Mouse (Mus musculus) forebrain, embryonic 11.5 days (tissue): ENCODE measurements around the gene Kbtbd6. TPM values are rescaled to one million over a fixed set of nuclear protein-coding genes. Genes with fewer than 3 reads are reported as not detected.
"Not testable (repeated sequence)": the region's sequence is repeated elsewhere in the genome, so short reads cannot be mapped to it uniquely, and the experiment has no call there.

Source experiments
- ATAC-seq: fragments of 200-750 bp; cut with Nextera tagmentation; replicated peaks from 2 replicates; pipeline ENCODE4 v1.8.0; 2017; ENCODE audit warnings: moderate TSS enrichment; ENCODE audit not compliant: low FRiP score
- DNase-seq: peaks from one replicate; pipeline ENCODE4 v3.0.0-alpha.2; 2017; ENCODE audit warnings: low spot score
- H3K27ac ChIP-seq: fragments of 300-500 bp; sonication (generic); 2 replicates; pipeline ENCODE4 v1.5.1; 2014; ENCODE audit warnings: low read depth, low read length
- H3K27me3 ChIP-seq: fragments of 300-500 bp; sonication (generic); 2 replicates; pipeline ENCODE4 v1.6.1; 2014; ENCODE audit warnings: mild to moderate bottlenecking, low read length, mixed read lengths; ENCODE audit not compliant: control insufficient read depth, insufficient read depth
- H3K36me3 ChIP-seq: fragments of 300-500 bp; sonication (generic); 2 replicates; pipeline ENCODE4 v1.6.1; 2014; ENCODE audit warnings: mild to moderate bottlenecking, low read length, moderate library complexity, mixed read lengths; ENCODE audit not compliant: control insufficient read depth, insufficient read depth
- H3K4me1 ChIP-seq: fragments of 300-500 bp; sonication (generic); replicated peaks from 2 replicates; pipeline ENCODE4 v1.6.1; 2014; ENCODE audit warnings: low read length, mixed read lengths; ENCODE audit not compliant: control insufficient read depth, insufficient read depth
- H3K4me2 ChIP-seq: fragments of 300-500 bp; sonication (generic); 2 replicates; pipeline ENCODE4 v1.6.1; 2014; ENCODE audit warnings: low read depth, mild to moderate bottlenecking, low read length, moderate library complexity, mixed read lengths; ENCODE audit not compliant: severe bottlenecking
- H3K4me3 ChIP-seq: fragments of 300-500 bp; sonication (generic); 2 replicates; pipeline ENCODE4 v1.5.1; 2014; ENCODE audit warnings: low read depth, low read length
- H3K9ac ChIP-seq: fragments of 300-500 bp; sonication (generic); 2 replicates; pipeline ENCODE4 v1.6.1; 2014; ENCODE audit warnings: low read length
- H3K9me3 ChIP-seq: fragments of 300-500 bp; sonication (generic); 2 replicates; pipeline ENCODE4 v1.6.1; 2016; ENCODE audit warnings: low read length, mixed read lengths; ENCODE audit not compliant: control insufficient read depth
- WGBS: fragments of 180-500 bp; shearing (Covaris S2); extraction: QIAGEN DNeasy Blood & Tissue Kit; methylation state at CpG from one replicate; pipeline ENCODE4 v1.1.7; 2014; 5-methylcytosine and 5-hydroxymethylcytosine counted together
- polyA plus RNA-seq: library from polyadenylated mRNA; unstranded; fragments of >200 nt; fragmentation: Nextera tagmentation; extraction: Ambion mirVana; gene quantifications from 2 replicates; pipeline ENCODE4 v1.2.1, GENCODE M21; 2014

Kbtbd6 gene
- 7.9 and 8.1 TPM in 2 replicates for polyA plus RNA-seq

- peak within 1 kb of the TSS; percentile 51 for H3K9ac ChIP-seq
- not testable (repeated sequence) for H3K9me3 ChIP-seq, H3K27me3 ChIP-seq, H3K4me1 ChIP-seq, H3K27ac ChIP-seq, H3K36me3 ChIP-seq
- H3K4me2 ChIP-seq, result peak within 1 kb of the TSS; percentile 59
- peak within 1 kb of the TSS; percentile 33 for H3K4me3 ChIP-seq
- DNase-seq (peak; percentile 88), ATAC-seq (peak; percentile 90)
- 13% methylated on average over 39 of the region's 89 CpGs for WGBS
Observed at GRCm38 (mm10) chr14:79451681-79452590, at the start of gene Kbtbd6. Kbtbd6 (plus strand) TSS chr14:79451835.

GRCm38 (mm10) chr14:79407641-79408040, 44.0 kb upstream of the Kbtbd6 start:
- Histone ChIP-seq H3K4me3 (no peak overlapping the region), H3K27ac (no peak overlapping the region), H3K4me1 (no peaks in the 10 kb centered on the region), H3K9ac (no peak overlapping the region), H3K36me3 (no peaks in the 10 kb centered on the region), H3K4me2 (no peak overlapping the region), H3K9me3 (no peaks in the 10 kb centered on the region), H3K27me3 (no peaks in the 10 kb centered on the region)
- DNase-seq (no peak), ATAC-seq (no peak)
- 75% methylated on average over 2 of the region's 2 CpGs for WGBS

GRCm38 (mm10) chr14:79409278-79409830, 42.3 kb upstream of the Kbtbd6 start:
- Histone ChIP-seq H3K27me3 (no peaks in the 10 kb centered on the region), H3K4me2 (no peak overlapping the region), H3K4me1 (no peaks in the 10 kb centered on the region), H3K9me3 (no peaks in the 10 kb centered on the region), H3K4me3 (no peak overlapping the region), H3K9ac (no peak overlapping the region), H3K27ac (no peak overlapping the region), H3K36me3 (no peaks in the 10 kb centered on the region)
- 95% methylated on average over 6 of the region's 6 CpGs for WGBS
- no peak for DNase-seq
- no peak for ATAC-seq

GRCm38 (mm10) chr14:79410662-79411061, 41.0 kb upstream of the Kbtbd6 start:
- no peak overlapping the region for H3K9ac ChIP-seq
- no peak overlapping the region for H3K27ac ChIP-seq
- no peak for ATAC-seq
- H3K9me3 ChIP-seq, result no peaks in the 10 kb centered on the region
- no peak for DNase-seq
- H3K36me3 ChIP-seq, result no peaks in the 10 kb centered on the region
- no peaks in the 10 kb centered on the region for H3K27me3 ChIP-seq
- H3K4me3 ChIP-seq, result no peak overlapping the region
- H3K4me2 ChIP-seq, result no peak overlapping the region
- H3K4me1 ChIP-seq, result no peaks in the 10 kb centered on the region
- WGBS, result 90% methylated on average over 2 of the region's 2 CpGs

- H3K36me3 ChIP-seq, result no peaks in the 10 kb centered on the region
- H3K27me3 ChIP-seq, result no peaks in the 10 kb centered on the region
- DNase-seq (no peak), ATAC-seq (no peak)
- no peaks in the 10 kb centered on the region for H3K9me3 ChIP-seq
- H3K9ac ChIP-seq, result no peak overlapping the region
- 77% methylated on average over 6 of the region's 6 CpGs for WGBS
- H3K4me3 ChIP-seq, result no peak overlapping the region
- no peaks in the 10 kb centered on the region for H3K4me1 ChIP-seq
- no peak overlapping the region for H3K27ac ChIP-seq
- H3K4me2 ChIP-seq, result no peak overlapping the region
Observed at GRCm38 (mm10) chr14:79413121-79413520, 38.5 kb upstream of the Kbtbd6 start.

- Histone ChIP-seq H3K27ac (no peak overlapping the region), H3K9me3 (no peaks in the 10 kb centered on the region), H3K9ac (no peak overlapping the region), H3K27me3 (no peaks in the 10 kb centered on the region), H3K36me3 (no peaks in the 10 kb centered on the region), H3K4me2 (no peak overlapping the region), H3K4me3 (no peak overlapping the region), H3K4me1 (no peaks in the 10 kb centered on the region)
- 64% methylated on average over 20 of the region's 20 CpGs for WGBS
- no peak for DNase-seq
- no peak for ATAC-seq
Observed at GRCm38 (mm10) chr14:79420083-79420685, 31.5 kb upstream of the Kbtbd6 start.

- Histone ChIP-seq H3K9ac (peak within 1 kb of the TSS; percentile 66), H3K4me1 (no peaks in the 10 kb centered on the region), H3K9me3 (peaks cover 8% of the 10 kb centered on the region; the same call in 1 of the 2 replicates), H3K36me3 (peaks cover 2% of the 10 kb centered on the region; the same call in 1 of the 2 replicates), H3K4me2 (peak within 1 kb of the TSS; percentile 44), H3K27ac (peak within 1 kb of the TSS; percentile 69; the same call in 1 of the 2 replicates), H3K4me3 (peak within 1 kb of the TSS; percentile 48), H3K27me3 (no peaks in the 10 kb centered on the region)
- 1% methylated on average over 38 of the region's 44 CpGs for WGBS
- ATAC-seq (peak; percentile 98), DNase-seq (peak; percentile 94)
Observed at GRCm38 (mm10) chr14:79425979-79426729, 25.5 kb upstream of the Kbtbd6 start, which contains the start of gene Kbtbd7. Kbtbd7 (plus strand) TSS chr14:79426511.

GRCm38 (mm10) chr14:79426730-79427365, 24.8 kb upstream of the Kbtbd6 start:
- Histone ChIP-seq H3K9ac (peak overlapping the region; percentile 66), H3K4me3 (peak overlapping the region; percentile 48), H3K4me2 (peak overlapping the region; percentile 44), H3K27ac (peak overlapping the region; percentile 69; the same call in 1 of the 2 replicates)
- not testable (repeated sequence) for DNase-seq, H3K36me3 ChIP-seq, H3K27me3 ChIP-seq, H3K9me3 ChIP-seq, H3K4me1 ChIP-seq
- ATAC-seq, result peak; percentile 64
- 67% methylated on average over 5 of the region's 59 CpGs for WGBS
